13 mouse cellular contexts compared by ENCODE assay signal in the genomic region with DNA sequence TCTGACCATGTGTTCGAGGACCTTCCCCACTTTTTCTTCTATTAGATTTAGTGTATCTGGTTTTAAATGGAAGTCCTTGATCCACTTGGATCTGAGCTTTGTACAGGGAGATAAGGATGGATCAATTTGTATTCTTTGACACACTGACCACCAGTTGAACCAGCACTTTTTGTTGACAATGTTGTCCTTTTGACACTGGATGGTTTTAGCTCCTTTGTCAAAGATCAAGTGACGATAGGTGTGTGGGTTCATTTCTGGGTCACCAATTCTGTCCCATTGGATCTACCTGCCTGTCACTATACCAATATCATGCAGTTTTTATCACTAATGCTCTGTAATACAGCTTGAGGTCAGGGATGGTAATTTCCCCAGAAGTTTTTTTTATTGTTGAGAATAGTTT. TPM values are rescaled to one million over a fixed set of nuclear protein-coding genes. Genes with fewer than 3 reads are reported as not detected.
"Had no signal": no experiment of that assay in that cellular context is flagged by ENCODE, and none has a peak within 500 bp of the region (broad histone marks: within the 10 kb centered on the region; RNA-seq: fewer than 3 reads in every experiment).

No protein-coding gene starts in this region.

RNA-seq across cellular contexts. Expression of gene H60b, which starts 18.1 kb away (rescaled TPM):
- total RNA-seq: left cerebral cortex, postnatal 25 days; megakaryocyte progenitor cell, adult 5-6 weeks; megakaryocyte, adult 5-6 weeks; megakaryocyte-erythroid progenitor cell, adult 5-6 weeks; midbrain, postnatal 0 days; monocyte, adult 5-6 weeks had no signal
- polyA plus RNA-seq: liver, embryonic 11.5 days; liver, embryonic 15.5 days; liver, embryonic 16.5 days; lung, adult 2 months had no signal

RNA-seq across cellular contexts. Expression of gene Raet1e, which starts 18.1 kb away (rescaled TPM):
- total RNA-seq: left cerebral cortex, adult 8-10 months; left cerebral cortex, postnatal 14 days; left cerebral cortex, postnatal 25 days; left cerebral cortex, postnatal 36 days; megakaryocyte-erythroid progenitor cell, adult 5-6 weeks; monocyte, adult 5-6 weeks had no signal
- polyA plus RNA-seq: midbrain, postnatal 0 days had no signal

RNA-seq across cellular contexts. Expression of gene E030030I06Rik, which starts 27.4 kb away (rescaled TPM):
- total RNA-seq: megakaryocyte-erythroid progenitor cell, adult 5-6 weeks; midbrain, postnatal 0 days had no signal
